Mouse (Mus musculus) WW6 (cell line): Measurements from ENCODE around the gene Cherp.
A peak's percentile ranks its signal among the peaks of the same experiment; 100 is the strongest.

Experiments used
- DNase-seq: peaks from one replicate; pipeline ENCODE4 v3.0.0-alpha.2; 2013; ENCODE audit warnings: low read depth, low spot score

Gene Cherp

GRCm38 (mm10) chr8:72470684-72471083, 4.3 kb downstream of the Cherp start:
- no peak for DNase-seq

- no peak for DNase-seq
Measured at GRCm38 (mm10) chr8:72469984-72470383, 5.0 kb downstream of the Cherp start.

GRCm38 (mm10) chr8:72469243-72469642, 5.8 kb downstream of the Cherp start:
- DNase-seq, result no peak

- DNase-seq, result no peak
Measured at GRCm38 (mm10) chr8:72464211-72464610, 10.8 kb downstream of the Cherp start.

GRCm38 (mm10) chr8:72459881-72460533, 15.0 kb downstream of the Cherp start:
- no peak for DNase-seq

GRCm38 (mm10) chr8:72458457-72458856, 16.6 kb downstream of the Cherp start:
- DNase-seq, result no peak

- DNase-seq, result no peak
Measured at GRCm38 (mm10) chr8:72457806-72458205, 17.2 kb downstream of the Cherp start.

- DNase-seq, result no peak
Measured at GRCm38 (mm10) chr8:72455317-72455716, 19.7 kb downstream of the Cherp start.

GRCm38 (mm10) chr8:72453904-72454303, 21.1 kb downstream of the Cherp start:
- DNase-seq, result no peak

- no peak for DNase-seq
Measured at GRCm38 (mm10) chr8:72451516-72451915, 23.5 kb downstream of the Cherp start.

- DNase-seq, result no peak
Measured at GRCm38 (mm10) chr8:72445071-72445470, 30.0 kb downstream of the Cherp start.

- DNase-seq, result no peak
Measured at GRCm38 (mm10) chr8:72443994-72444350, 31.1 kb downstream of the Cherp start.

- peak; percentile 98 for DNase-seq
Measured at GRCm38 (mm10) chr8:72443338-72443993, 31.6 kb downstream of the Cherp start, which contains the start of the genes Calr3 and 1700030K09Rik. Calr3 (minus strand) TSS chr8:72443870. 1700030K09Rik (plus strand) TSS chr8:72443880.

GRCm38 (mm10) chr8:72438248-72439015, 36.6 kb downstream of the Cherp start:
- no peak for DNase-seq

GRCm38 (mm10) chr8:72434952-72435351, 40.1 kb downstream of the Cherp start:
- DNase-seq, result no peak

GRCm38 (mm10) chr8:72429676-72430075, 45.4 kb downstream of the Cherp start:
- DNase-seq, result no peak

GRCm38 (mm10) chr8:72422926-72423325, 52.1 kb downstream of the Cherp start:
- no peak for DNase-seq

- DNase-seq, result peak; percentile 100
Measured at GRCm38 (mm10) chr8:72421362-72422335, 53.4 kb downstream of the Cherp start, which contains the start of gene Eps15l1. Eps15l1 (minus strand) TSS chr8:72421460.

GRCm38 (mm10) chr8:72420571-72421361, 54.3 kb downstream of the Cherp start:
- no peak for DNase-seq

GRCm38 (mm10) chr8:72418073-72418472, 57.0 kb downstream of the Cherp start:
- no peak for DNase-seq
